In genomic region chr5:142619866-142620265, GRCm38 (mm10) we compare ENCODE assay signal across 9 mouse cellular contexts. TPM values are rescaled to one million over a fixed set of nuclear protein-coding genes. Genes with fewer than 3 reads are reported as not detected.
DNase-seq lines count a peak whose midpoint lies in the region; ATAC-seq and TF ChIP-seq lines count a peak whose summit lies in the region.
"Had no signal": no experiment of that assay in that cellular context is flagged by ENCODE, and none has a peak within 500 bp of the region (broad histone marks: within the 10 kb centered on the region; RNA-seq: fewer than 3 reads in every experiment).

No protein-coding gene starts in this region.

- H3K36me3 ChIP-seq in forebrain, postnatal 0 days (ENCODE audit: insufficient read depth): no peaks in the 10 kb centered on the region
- H3K36me3 ChIP-seq in midbrain, embryonic 13.5 days: no peaks in the 10 kb centered on the region
- H3K36me3 ChIP-seq: stomach, embryonic 15.5 days had no signal

- peak; percentile 82 for ATAC-seq in forebrain, postnatal 0 days
- ATAC-seq in midbrain, embryonic 13.5 days: peak; percentile 77

- WGBS in forebrain, postnatal 0 days: 6% methylated on average over 5 of the region's 5 CpGs
- 44% methylated on average over 5 of the region's 5 CpGs for WGBS in midbrain, embryonic 13.5 days

- TF ChIP-seq CTCF in forebrain, postnatal 0 days (IDR thresholded peaks at IDR 0.05; ENCODE audit: low read depth): peak; percentile 89
- peak; percentile 85 for TF ChIP-seq CTCF in layer of hippocampus, adult 2 months (conservative IDR thresholded peaks at IDR 0.05)

- H3K27me3 ChIP-seq in forebrain, postnatal 0 days (ENCODE audit: insufficient read depth, low read length): no peaks in the 10 kb centered on the region
- no peaks in the 10 kb centered on the region for H3K27me3 ChIP-seq in midbrain, embryonic 13.5 days
- H3K27me3 ChIP-seq: stomach, embryonic 15.5 days had no signal

- no peak overlapping the region for H3K4me3 ChIP-seq in forebrain, postnatal 0 days (ENCODE audit: low read depth, low read length)
- H3K4me3 ChIP-seq in layer of hippocampus, adult 2 months: no peak overlapping the region
- H3K4me3 ChIP-seq in midbrain, embryonic 13.5 days (replicated peaks): no peak overlapping the region
- H3K4me3 ChIP-seq: stomach, embryonic 15.5 days had no signal

- no peaks in the 10 kb centered on the region for H3K9me3 ChIP-seq in forebrain, postnatal 0 days (ENCODE audit: low read length)
- H3K9me3 ChIP-seq in midbrain, embryonic 13.5 days: no peaks in the 10 kb centered on the region
- H3K9me3 ChIP-seq: stomach, embryonic 15.5 days had no signal

- H3K27ac ChIP-seq in forebrain, postnatal 0 days (ENCODE audit: low read depth, low read length): no peak overlapping the region
- peak overlapping the region; percentile 3; the same call in 1 of the 2 replicates for H3K27ac ChIP-seq in layer of hippocampus, adult 2 months
- no peak overlapping the region for H3K27ac ChIP-seq in midbrain, embryonic 13.5 days
- H3K27ac ChIP-seq: stomach, embryonic 15.5 days had no signal

- H3K4me2 ChIP-seq in forebrain, postnatal 0 days (ENCODE audit: low read depth): no peak overlapping the region
- no peak overlapping the region for H3K4me2 ChIP-seq in midbrain, embryonic 13.5 days (replicated peaks)
- H3K4me2 ChIP-seq: stomach, embryonic 15.5 days had no signal

- no peak overlapping the region for H3K9ac ChIP-seq in forebrain, postnatal 0 days
- H3K9ac ChIP-seq in midbrain, embryonic 13.5 days (replicated peaks): no peak overlapping the region
- H3K9ac ChIP-seq: stomach, embryonic 15.5 days had no signal

- DNase-seq in heart, adult 18-20 months: peak; percentile 11 to 38
- no peak for DNase-seq in heart, adult 8-10 months (ENCODE audit: low spot score)
- peak; percentile 21 for DNase-seq in CD4-positive helper T cell, adult 2 months (ENCODE audit: low read depth, low spot score)
- peak; percentile 70 to 75 for DNase-seq in cerebellum, adult 18-20 months
- DNase-seq in forebrain, postnatal 0 days: peak; percentile 79
- DNase-seq in layer of hippocampus, adult 2 months (ENCODE audit: low spot score in 2 of 2): peak; percentile 52 to 81
- DNase-seq in thymus, postnatal 25 days: peak; percentile 46

- H3K4me1 ChIP-seq in forebrain, postnatal 0 days (ENCODE audit: insufficient read depth): no peaks in the 10 kb centered on the region
- H3K4me1 ChIP-seq in midbrain, embryonic 13.5 days (replicated peaks): no peaks in the 10 kb centered on the region
- H3K4me1 ChIP-seq: stomach, embryonic 15.5 days had no signal

RNA-seq across cellular contexts. Expression of gene Wipi2, which starts 7.6 kb away (rescaled TPM):
- total RNA-seq in heart, adult 18-20 months (2021): 10 to 100 TPM; 35.7 to 38.8 TPM
- total RNA-seq in heart, adult 8-10 months (2022): 10 to 100 TPM; 35.6 to 39.5 (median 36.9) TPM
- total RNA-seq in forebrain, postnatal 0 days (2014; rRNA removed): 62.5 and 68.0 TPM in 2 replicates
- polyA plus RNA-seq in forebrain, postnatal 0 days (2015; fragmentation: Nextera tagmentation; extraction: Ambion mirVana): 32.2 and 37.4 TPM in 2 replicates
- total RNA-seq in layer of hippocampus, adult 2 months (2021): 100 to 1,000 TPM in 1 of 2 experiments, 10 to 100 TPM in 1; 99.8 to 102 TPM
- polyA plus RNA-seq in midbrain, embryonic 13.5 days (2015; fragmentation: Nextera tagmentation; extraction: Ambion mirVana): 46.8 and 51.2 TPM in 2 replicates

RNA-seq across cellular contexts. Expression of gene Mmd2, which starts 11.3 kb away (rescaled TPM):
- total RNA-seq in heart, adult 18-20 months (2021): 1 to 10 TPM in 1 of 2 experiments, not detected in 1; 2.1 TPM
- under 1 TPM in 3 of 4 experiments, not detected in 1; 0.08 to 0.50 (median 0.28) TPM for total RNA-seq in heart, adult 8-10 months (2022)
- 112 and 118 TPM in 2 replicates for total RNA-seq in forebrain, postnatal 0 days (2014; rRNA removed)
- polyA plus RNA-seq in forebrain, postnatal 0 days (2015; fragmentation: Nextera tagmentation; extraction: Ambion mirVana): 107 and 127 TPM in 2 replicates
- total RNA-seq in layer of hippocampus, adult 2 months (2021): 100 to 1,000 TPM; 155 to 167 TPM
- polyA plus RNA-seq in midbrain, embryonic 13.5 days (2015; fragmentation: Nextera tagmentation; extraction: Ambion mirVana): 22.0 and 25.0 TPM in 2 replicates

Comparison
In these comparisons a context has a peak if more than half of its experiments do, and no peak if none do; other contexts are left out.
1. RNA of gene Mmd2, which starts 11.3 kb away (total RNA-seq): 155 to 167 TPM in layer of hippocampus, adult 2 months and 112 to 118 TPM in forebrain, postnatal 0 days; 2.1 TPM in heart, adult 18-20 months and 0.08 to 0.50 TPM in heart, adult 8-10 months; every median in the first group is over 10 times any median in the second.